Mouse (Mus musculus): ENCODE measurements around the gene Lrch1.

DNA sequence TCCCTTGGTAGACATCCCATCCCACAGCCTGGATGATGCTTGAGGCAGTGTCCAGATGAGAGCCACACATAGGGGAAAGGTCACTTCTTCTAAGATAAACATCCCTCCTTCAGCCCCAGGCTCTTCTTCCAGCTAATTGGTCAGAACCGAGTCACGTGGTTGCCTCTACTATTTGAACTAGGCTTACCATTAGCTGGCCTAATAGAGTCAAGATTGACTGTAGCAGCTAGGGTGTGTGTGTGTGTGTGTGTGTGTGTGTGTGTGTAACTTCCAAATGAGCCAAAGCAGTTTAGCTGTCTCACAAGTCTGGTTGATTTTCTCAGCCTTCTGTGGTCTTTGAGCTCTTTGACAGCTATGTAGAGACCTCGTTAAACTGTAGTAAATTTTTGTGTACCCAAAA is 38.9 kb upstream of the Lrch1 start:
- TF ChIP-seq MEF2A (IDR thresholded peaks at IDR 0.05; ENCODE audit: extremely low read depth, insufficient replicate concordance, low read depth, low read length, poor library complexity, severe bottlenecking) (no peak), CTCF (IDR thresholded peaks at IDR 0.05 in 2 of 3, conservative IDR thresholded peaks at IDR 0.05 in 1 of 3; ENCODE audit: control insufficient read depth in 1 of 3, insufficient read depth in 1 of 3, low read depth in 2 of 3, low read length in 3 of 3, poor library complexity in 1 of 3, severe bottlenecking in 1 of 3) (no peak), HCFC1 (IDR thresholded peaks at IDR 0.05; ENCODE audit: low read depth, low read length) (no peak), MAX (IDR thresholded peaks at IDR 0.05; ENCODE audit: low read length) (no peak), POLR2A (IDR thresholded peaks at IDR 0.05; ENCODE audit: control insufficient read depth in 1 of 2, insufficient read depth in 1 of 2, low read depth in 1 of 2, low read length in 2 of 2, poor library complexity in 1 of 2) (no peak), MAZ (IDR thresholded peaks at IDR 0.05; ENCODE audit: low read depth, low read length) (no peak), MYC (IDR thresholded peaks at IDR 0.05; ENCODE audit: low read depth, low read length) (no peak), USF1 (IDR thresholded peaks at IDR 0.05; ENCODE audit: low read depth, low read length) (no peak), TAL1 (IDR thresholded peaks at IDR 0.05; ENCODE audit: low read length) (no peak), JUND (IDR thresholded peaks at IDR 0.05; ENCODE audit: low read depth, low read length) (no peak), CHD2 (IDR thresholded peaks at IDR 0.05; ENCODE audit: low read length) (no peak)
